In genomic region chr15:27740080-27740479, GRCm38 (mm10) we compare ENCODE assay signal across 26 mouse cellular contexts. TPM values are rescaled to one million over a fixed set of nuclear protein-coding genes. Genes with fewer than 3 reads are reported as not detected.
DNase-seq lines count a peak whose midpoint lies in the region; ATAC-seq lines count a peak whose summit lies in the region.
"Had no signal": no experiment of that assay in that cellular context is flagged by ENCODE, and none has a peak within 500 bp of the region (broad histone marks: within the 10 kb centered on the region; RNA-seq: fewer than 3 reads in every experiment).

No protein-coding gene starts in this region.

- H3K27me3 ChIP-seq in heart, embryonic 14.5 days (ENCODE audit: control insufficient read depth, insufficient read depth, low read length): no peaks in the 10 kb centered on the region
- H3K27me3 ChIP-seq: embryonic facial prominence, embryonic 15.5 days; forebrain, embryonic 15.5 days; hindbrain, embryonic 15.5 days; intestine, embryonic 15.5 days; limb, embryonic 12.5 days; midbrain, embryonic 13.5 days; neural tube, embryonic 12.5 days had no signal

- peak overlapping the region; percentile 14 to 35; a peak in 2 of 4 replicates for H3K27ac ChIP-seq in heart, embryonic 14.5 days (replicated peaks in 1 of 2; ENCODE audit: control insufficient read depth in 1 of 2, insufficient read depth in 1 of 2, low read depth in 2 of 2, low read length in 2 of 2)
- H3K27ac ChIP-seq: embryonic facial prominence, embryonic 15.5 days; forebrain, embryonic 15.5 days; hindbrain, embryonic 15.5 days; intestine, embryonic 15.5 days; limb, embryonic 12.5 days; midbrain, embryonic 13.5 days; neural tube, embryonic 12.5 days had no signal

- peaks cover 88% of the 10 kb centered on the region for H3K36me3 ChIP-seq in heart, embryonic 14.5 days (ENCODE audit: control insufficient read depth, insufficient read depth, low read length)

- peaks cover 8 to 10% of the 10 kb centered on the region in 2 experiments; a peak in 3 of 4 replicates for H3K4me1 ChIP-seq in heart, embryonic 14.5 days (ENCODE audit: control insufficient read depth in 2 of 2, insufficient read depth in 2 of 2, low read length in 2 of 2)
- H3K4me1 ChIP-seq: embryonic facial prominence, embryonic 15.5 days; forebrain, embryonic 15.5 days; hindbrain, embryonic 15.5 days; intestine, embryonic 15.5 days; limb, embryonic 12.5 days; midbrain, embryonic 13.5 days; neural tube, embryonic 12.5 days had no signal

- no peak overlapping the region for H3K4me2 ChIP-seq in heart, embryonic 14.5 days (ENCODE audit: low read length)
- H3K4me2 ChIP-seq: embryonic facial prominence, embryonic 15.5 days; forebrain, embryonic 15.5 days; hindbrain, embryonic 15.5 days; intestine, embryonic 15.5 days; limb, embryonic 12.5 days; liver, embryonic 11.5 days; midbrain, embryonic 13.5 days; neural tube, embryonic 12.5 days had no signal

- intact Hi-C loops in heart, postnatal 25 days (cut with DNase I): no loop called here

- peak; percentile 91 for DNase-seq in heart, adult 11 months
- DNase-seq in heart, postnatal 25 days (ENCODE audit: low spot score): no peak
- peak; percentile 20 for DNase-seq in lung, postnatal 14 days
- DNase-seq in lung, postnatal 4 days: no peak
- peak; percentile 32 for DNase-seq in lung, postnatal 36 days
- no peak for DNase-seq in spleen, adult 18-20 months
- DNase-seq: adrenal gland, postnatal 25 days; cerebellum, adult 9-10 months; gastrocnemius, postnatal 14 days; kidney, adult 9 months; kidney, postnatal 14 days; layer of hippocampus, postnatal 36 days; liver, postnatal 0 days; right cerebral cortex, postnatal 25 days; thymus, postnatal 25 days had no signal

- 30% methylated on average over 7 of the region's 7 CpGs for WGBS in heart, embryonic 14.5 days

- H3K9me3 ChIP-seq in heart, embryonic 14.5 days (ENCODE audit: control insufficient read depth, low read length): no peaks in the 10 kb centered on the region
- H3K9me3 ChIP-seq: embryonic facial prominence, embryonic 15.5 days; forebrain, embryonic 15.5 days; hindbrain, embryonic 15.5 days; intestine, embryonic 15.5 days; limb, embryonic 12.5 days; megakaryocyte, embryonic 14.5 days; midbrain, embryonic 13.5 days; neural tube, embryonic 12.5 days had no signal

- ATAC-seq in heart, embryonic 14.5 days (ENCODE audit: insufficient number of reproducible peaks, insufficient read depth, low FRiP score, low read depth): peak; percentile 67
- ATAC-seq in megakaryocyte progenitor cell, adult 5-6 weeks (replicated peaks; ENCODE audit: poor library complexity): no peak
- ATAC-seq: forebrain, embryonic 15.5 days; intestine, embryonic 15.5 days; liver, postnatal 0 days; midbrain, embryonic 13.5 days had no signal

- H3K4me3 ChIP-seq in heart, embryonic 14.5 days (ENCODE audit: control insufficient read depth in 1 of 2, insufficient read depth in 1 of 2, low read depth in 1 of 2, low read length in 2 of 2): no peak overlapping the region
- H3K4me3 ChIP-seq: embryonic facial prominence, embryonic 15.5 days; forebrain, embryonic 15.5 days; hindbrain, embryonic 15.5 days; intestine, embryonic 15.5 days; limb, embryonic 12.5 days; megakaryocyte, embryonic 14.5 days; midbrain, embryonic 13.5 days; neural tube, embryonic 12.5 days had no signal

- no peak overlapping the region for H3K9ac ChIP-seq in heart, embryonic 14.5 days (ENCODE audit: low read length)
- H3K9ac ChIP-seq: embryonic facial prominence, embryonic 15.5 days; forebrain, embryonic 15.5 days; hindbrain, embryonic 15.5 days; intestine, embryonic 15.5 days; limb, embryonic 12.5 days; liver, postnatal 0 days; midbrain, embryonic 13.5 days; neural tube, embryonic 12.5 days had no signal

RNA-seq across cellular contexts. Expression of gene Otulinl, which starts 58.7 kb away (rescaled TPM):
- 1 to 10 TPM; 2.7 to 3.6 TPM for total RNA-seq in heart, postnatal 25 days (2021)
- 4.4 and 4.7 TPM in 2 replicates for polyA plus RNA-seq in heart, embryonic 14.5 days (2014; fragmentation: Nextera tagmentation; extraction: Ambion mirVana)
- total RNA-seq in megakaryocyte progenitor cell, adult 5-6 weeks (2015): 69.7 and 87.3 TPM in 2 replicates
- 30.3 and 37.4 TPM in 2 replicates for total RNA-seq in megakaryocyte progenitor cell, adult 5-6 weeks (2017)

Comparison
In these comparisons a context has a peak if more than half of its experiments do, and no peak if none do; other contexts are left out.
1. DNase-seq: peak in heart, adult 11 months (single experiment), lung, postnatal 14 days (single experiment) and lung, postnatal 36 days (single experiment); none in heart, postnatal 25 days (single experiment), lung, postnatal 4 days (0 of 2) and spleen, adult 18-20 months (0 of 2).
2. RNA of gene Otulinl, which starts 58.7 kb away (total RNA-seq): 30.3 to 87.3 TPM in megakaryocyte progenitor cell, adult 5-6 weeks; 2.7 to 3.6 TPM in heart, postnatal 25 days; every median in the first group is over 4 times any median in the second.